Mouse (Mus musculus) lung, postnatal 0 days (tissue): Measurements from ENCODE around the gene Dus2.

ENCODE experiments used
- CTCF ChIP-seq: IDR thresholded peaks from 2 replicates; pipeline ENCODE4 v1.5.1; 2016; ENCODE audit warnings: antibody characterized with exemption, mild to moderate bottlenecking
- EP300 ChIP-seq: IDR thresholded peaks from 2 replicates; pipeline ENCODE4 v1.6.1; 2016; ENCODE audit warnings: antibody characterized with exemption, mild to moderate bottlenecking, control low read depth

DNA sequence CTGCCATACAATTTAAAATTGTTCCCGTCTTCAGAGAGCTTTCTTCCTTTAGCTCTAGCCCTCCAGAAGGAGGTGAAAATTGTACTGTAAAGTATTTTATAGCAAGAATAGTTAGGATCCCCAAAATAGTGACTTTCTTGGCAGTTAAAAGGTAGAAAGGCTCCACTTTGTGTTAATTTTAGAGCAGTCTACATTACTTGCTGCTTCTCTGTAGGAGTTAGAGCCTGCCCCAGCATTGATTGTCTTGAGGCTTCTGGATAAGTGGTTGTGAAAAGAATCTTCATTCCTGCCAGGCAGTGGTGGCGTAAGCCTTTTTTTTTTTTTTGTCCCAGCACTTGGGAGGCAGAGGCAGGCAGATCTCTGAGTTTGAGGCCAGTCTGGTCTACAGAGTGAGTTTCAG is 75.6 kb downstream of the Dus2 start:
- no peak for TF ChIP-seq CTCF
- TF ChIP-seq EP300, result no peak
